23 mouse cellular contexts compared by ENCODE assay signal in genomic region chr7:50168778-50169177, GRCm38 (mm10).
DNase-seq lines count a peak whose midpoint lies in the region; ATAC-seq lines count a peak whose summit lies in the region.
"Had no signal": no experiment of that assay in that cellular context is flagged by ENCODE, and none has a peak within 500 bp of the region (broad histone marks: within the 10 kb centered on the region; RNA-seq: fewer than 3 reads in every experiment).

No protein-coding gene starts in this region.

- H3K36me3 ChIP-seq in embryonic facial prominence, embryonic 11.5 days (replicated peaks; ENCODE audit: control insufficient read depth, insufficient read depth, low read depth, low read length) = no peaks in the 10 kb centered on the region
- no peaks in the 10 kb centered on the region for H3K36me3 ChIP-seq in embryonic facial prominence, embryonic 10.5 days (replicated peaks)
- H3K36me3 ChIP-seq in limb, embryonic 11.5 days (ENCODE audit: control insufficient read depth, insufficient read depth, low read length) = no peaks in the 10 kb centered on the region
- no peaks in the 10 kb centered on the region for H3K36me3 ChIP-seq in limb, embryonic 10.5 days
- H3K36me3 ChIP-seq: embryonic facial prominence, embryonic 12.5 days; G1E had no signal

- DNase-seq in embryonic facial prominence, embryonic 11.5 days (ENCODE audit: low spot score) = peak; percentile 6
- no peak for DNase-seq in embryonic facial prominence, embryonic 10.5 days (ENCODE audit: low spot score)
- peak; percentile 23 for DNase-seq in limb, embryonic 11.5 days (ENCODE audit: low spot score)
- no peak for DNase-seq in limb, embryonic 10.5 days (ENCODE audit: low spot score)
- peak; percentile 32 for DNase-seq in forelimb bud, embryonic 11.5 days (ENCODE audit: low read depth, low spot score)
- DNase-seq in thymus, postnatal 36 days = no peak
- DNase-seq: adrenal gland, adult 8-10 months; adrenal gland, postnatal 14 days; adrenal gland, postnatal 36 days; B cell, adult 2 months; cerebellum, adult 11-12 months; cerebellum, adult 2 months; cerebellum, adult 9-10 months; cerebellum, postnatal 10 days; cerebellum, postnatal 25 days had no signal

- no peak overlapping the region for H3K27ac ChIP-seq in embryonic facial prominence, embryonic 11.5 days (replicated peaks; ENCODE audit: low read depth, low read length)
- H3K27ac ChIP-seq in embryonic facial prominence, embryonic 10.5 days (replicated peaks) = no peak overlapping the region
- no peak overlapping the region for H3K27ac ChIP-seq in limb, embryonic 11.5 days (replicated peaks; ENCODE audit: low read depth, low read length)
- H3K27ac ChIP-seq in limb, embryonic 10.5 days = no peak overlapping the region
- H3K27ac ChIP-seq: embryonic facial prominence, embryonic 12.5 days; forebrain, embryonic 13.5 days had no signal

- no peak overlapping the region for H3K4me3 ChIP-seq in embryonic facial prominence, embryonic 11.5 days (ENCODE audit: low read depth, low read length)
- H3K4me3 ChIP-seq in embryonic facial prominence, embryonic 10.5 days = no peak overlapping the region
- no peak overlapping the region for H3K4me3 ChIP-seq in limb, embryonic 11.5 days (ENCODE audit: low read depth, low read length)
- H3K4me3 ChIP-seq in limb, embryonic 10.5 days = no peak overlapping the region
- H3K4me3 ChIP-seq: embryonic facial prominence, embryonic 12.5 days; forebrain, embryonic 13.5 days had no signal

- no peaks in the 10 kb centered on the region for H3K4me1 ChIP-seq in embryonic facial prominence, embryonic 11.5 days (ENCODE audit: control insufficient read depth, insufficient read depth, low read length)
- H3K4me1 ChIP-seq in embryonic facial prominence, embryonic 10.5 days = peaks cover 6% of the 10 kb centered on the region; the same call in 1 of the 2 replicates
- peaks cover 3% of the 10 kb centered on the region; the same call in 1 of the 2 replicates for H3K4me1 ChIP-seq in limb, embryonic 11.5 days (ENCODE audit: control insufficient read depth, insufficient read depth, low read length)
- H3K4me1 ChIP-seq in limb, embryonic 10.5 days = peaks cover 14% of the 10 kb centered on the region
- H3K4me1 ChIP-seq: embryonic facial prominence, embryonic 12.5 days; forebrain, embryonic 13.5 days had no signal

- H3K9me3 ChIP-seq in embryonic facial prominence, embryonic 11.5 days (replicated peaks; ENCODE audit: control insufficient read depth, low read length) = no peaks in the 10 kb centered on the region
- H3K9me3 ChIP-seq in embryonic facial prominence, embryonic 10.5 days = no peaks in the 10 kb centered on the region
- H3K9me3 ChIP-seq in limb, embryonic 11.5 days (ENCODE audit: control insufficient read depth, low read length) = no peaks in the 10 kb centered on the region
- no peaks in the 10 kb centered on the region for H3K9me3 ChIP-seq in limb, embryonic 10.5 days (replicated peaks)
- H3K9me3 ChIP-seq: embryonic facial prominence, embryonic 12.5 days; forebrain, embryonic 13.5 days had no signal

- H3K4me2 ChIP-seq in embryonic facial prominence, embryonic 11.5 days (ENCODE audit: low read depth, low read length) = no peak overlapping the region
- H3K4me2 ChIP-seq in limb, embryonic 11.5 days (ENCODE audit: low read depth, severe bottlenecking) = no peak overlapping the region
- H3K4me2 ChIP-seq: embryonic facial prominence, embryonic 12.5 days; forebrain, embryonic 13.5 days had no signal

- ATAC-seq in embryonic facial prominence, embryonic 11.5 days (replicated peaks; ENCODE audit: insufficient number of reproducible peaks, low FRiP score, low TSS enrichment, low read depth) = peak; percentile 56; the same call in 1 of the 2 replicates
- ATAC-seq in limb, embryonic 11.5 days (ENCODE audit: insufficient number of reproducible peaks, low FRiP score, low TSS enrichment, low read depth) = peak; percentile 72; the same call in 1 of the 2 replicates
- ATAC-seq: activated CD4-positive, CD25-positive, alpha-beta regulatory T cell, adult 4 months; CD4-positive, CD25-positive, alpha-beta regulatory T cell, adult 4 months; forebrain, embryonic 13.5 days; forebrain, embryonic 16.5 days; Patski had no signal

- no peaks in the 10 kb centered on the region for H3K27me3 ChIP-seq in embryonic facial prominence, embryonic 11.5 days (ENCODE audit: control insufficient read depth, insufficient read depth, low read length)
- H3K27me3 ChIP-seq in embryonic facial prominence, embryonic 10.5 days (replicated peaks; ENCODE audit: low read depth, poor library complexity, severe bottlenecking) = no peaks in the 10 kb centered on the region
- no peaks in the 10 kb centered on the region for H3K27me3 ChIP-seq in limb, embryonic 11.5 days (ENCODE audit: control insufficient read depth, insufficient read depth, low read length)
- no peaks in the 10 kb centered on the region for H3K27me3 ChIP-seq in limb, embryonic 10.5 days (ENCODE audit: low read depth, poor library complexity, severe bottlenecking)
- H3K27me3 ChIP-seq: CH12.LX; embryonic facial prominence, embryonic 12.5 days; forebrain, embryonic 13.5 days; Patski had no signal

- no peak overlapping the region for H3K9ac ChIP-seq in embryonic facial prominence, embryonic 11.5 days (replicated peaks; ENCODE audit: low read length)
- H3K9ac ChIP-seq in limb, embryonic 11.5 days (ENCODE audit: low read length) = no peak overlapping the region
- H3K9ac ChIP-seq: embryonic facial prominence, embryonic 12.5 days; forebrain, embryonic 13.5 days had no signal

Comparison
In these comparisons a context has a peak if more than half of its experiments do, and no peak if none do; other contexts are left out.
1. DNase-seq: peak in embryonic facial prominence, embryonic 11.5 days (single experiment), limb, embryonic 11.5 days (single experiment) and forelimb bud, embryonic 11.5 days (single experiment); none in embryonic facial prominence, embryonic 10.5 days (single experiment), limb, embryonic 10.5 days (single experiment) and thymus, postnatal 36 days (0 of 2).